Mouse (Mus musculus) thymus, postnatal 14 days (tissue): ENCODE results near the gene Slc4a3.

Experiments used
- DNase-seq: peaks from one replicate; pipeline ENCODE4 v3.0.0; 2021

The Slc4a3 gene

GRCm38 (mm10) chr1:75545965-75546956 lies at the start of gene Slc4a3:
Gene Slc4a3 (plus strand): TSS chr1:75546266.
- no peak for DNase-seq

DNA sequence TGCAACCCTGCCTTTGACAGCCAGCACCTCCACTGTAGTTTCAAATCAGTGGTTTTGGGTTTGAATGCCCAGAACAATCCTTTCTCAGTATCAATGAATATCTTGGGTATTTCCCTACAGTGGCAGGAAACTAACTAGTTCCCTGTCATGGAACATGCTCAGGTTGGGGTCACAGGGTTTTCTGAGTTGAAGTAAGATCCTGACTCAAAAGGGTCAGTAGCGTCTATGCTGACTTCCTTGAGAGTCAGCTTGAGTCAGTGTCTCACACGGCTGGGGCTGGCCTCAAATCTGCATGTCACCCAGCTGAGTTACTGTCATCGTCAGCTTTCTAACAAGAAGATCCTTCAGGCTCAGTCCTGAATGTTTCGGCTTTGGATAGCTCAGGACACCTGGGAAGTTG lies 47.2 kb upstream of the Slc4a3 start:
- DNase-seq, result no peak

- DNase-seq, result no peak
Observed at GRCm38 (mm10) chr1:75499441-75499840, 46.6 kb upstream of the Slc4a3 start.

DNA sequence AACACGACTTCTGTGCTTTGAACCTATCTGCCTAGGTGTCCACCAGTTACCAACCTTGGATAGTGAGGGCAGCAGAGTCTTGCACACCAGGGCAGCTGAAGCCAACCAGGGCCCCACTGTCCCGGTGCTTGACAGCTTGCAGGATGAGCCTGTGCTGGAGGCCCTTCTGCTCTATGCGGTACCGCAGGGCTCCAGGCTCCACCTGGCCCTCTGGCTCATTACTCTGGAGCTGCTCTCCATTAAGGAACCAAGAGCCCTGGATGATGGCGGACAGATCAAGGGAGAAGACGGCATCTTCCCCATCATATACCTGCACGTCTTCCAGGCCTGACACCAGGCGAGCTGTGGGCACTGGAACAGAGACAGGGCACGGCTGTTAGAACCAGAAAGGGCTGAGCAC lies 44.2 kb upstream of the Slc4a3 start:
- no peak for DNase-seq

DNA sequence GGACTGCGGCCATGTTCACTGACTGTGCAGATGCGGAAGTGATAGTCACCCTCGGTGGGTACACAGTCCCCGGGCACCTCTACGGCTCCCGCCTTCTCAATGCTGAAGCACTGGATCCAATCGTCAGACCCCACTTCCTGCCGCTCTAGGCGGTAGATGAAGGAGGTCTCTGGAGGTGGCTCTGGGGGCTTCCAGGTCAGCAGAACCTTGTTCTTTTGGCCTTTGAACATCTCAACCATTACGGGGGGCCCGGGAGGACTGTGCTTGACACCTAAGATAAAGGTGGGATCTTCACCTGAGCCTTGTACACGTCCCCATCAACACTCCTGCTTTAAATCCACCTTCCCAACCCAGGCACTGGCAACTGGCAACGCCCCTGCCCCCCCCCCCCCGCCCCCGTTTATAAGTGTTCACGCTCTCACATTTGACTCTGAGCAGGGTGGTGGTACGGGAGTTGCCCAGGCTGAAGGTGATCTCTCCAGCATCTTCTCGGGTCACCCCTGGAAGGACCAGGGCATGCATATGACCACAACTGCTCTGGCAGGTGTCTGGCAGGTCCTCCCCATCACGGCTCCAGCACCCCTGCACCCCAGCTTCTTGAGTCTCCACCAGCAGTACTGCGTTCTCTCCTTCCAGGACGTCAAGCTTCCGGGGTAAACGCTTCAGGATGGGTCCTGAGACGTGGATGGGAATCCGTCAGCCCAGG lies 43.0 kb upstream of the Slc4a3 start:
- no peak for DNase-seq

- no peak for DNase-seq
Observed at GRCm38 (mm10) chr1:75503651-75503980, 42.5 kb upstream of the Slc4a3 start.

DNA sequence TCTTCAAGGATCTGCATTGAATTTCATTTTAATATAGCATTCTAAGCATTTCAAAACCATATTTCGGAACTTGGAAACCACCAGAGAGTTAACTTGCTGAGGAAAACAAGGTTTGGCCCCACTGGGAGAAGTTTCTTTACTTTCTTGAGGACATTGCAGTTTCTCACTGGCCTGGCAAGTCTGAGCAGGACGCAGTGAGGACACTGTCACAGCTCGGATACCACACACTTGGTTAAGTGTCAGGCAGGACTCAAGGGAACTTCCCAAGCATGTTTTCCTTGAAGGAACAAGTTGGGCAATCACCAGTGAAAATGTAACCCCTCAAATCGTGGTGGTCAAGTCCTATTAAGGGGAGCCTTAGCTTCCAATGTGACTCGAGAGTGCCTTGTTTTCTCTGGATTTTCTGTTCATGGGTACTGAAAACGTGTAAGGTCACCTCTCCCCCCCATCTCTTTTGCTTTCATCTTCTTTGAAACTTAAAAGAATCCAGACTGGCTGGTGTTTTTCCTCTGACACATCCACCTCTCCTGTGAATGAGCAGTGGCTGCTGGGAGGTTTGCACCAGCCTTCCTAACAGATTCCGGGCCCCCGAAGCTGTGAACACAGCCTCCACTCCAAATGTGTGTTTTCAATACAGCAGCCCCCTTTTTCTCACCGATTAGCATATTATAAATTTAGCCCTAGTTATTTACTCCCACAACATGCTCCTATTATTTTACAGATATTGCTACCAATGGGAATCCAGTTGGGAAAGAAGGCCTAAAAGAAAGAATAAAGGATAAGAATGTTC lies 41.6 kb upstream of the Slc4a3 start:
- DNase-seq, result no peak

GRCm38 (mm10) chr1:75505159-75505955 lies 40.7 kb upstream of the Slc4a3 start:
- DNase-seq, result peak; percentile 76

GRCm38 (mm10) chr1:75505956-75506831 lies 39.9 kb upstream of the Slc4a3 start, which contains the start of gene Obsl1:
Gene Obsl1 (minus strand): TSS chr1:75506452.
- DNase-seq, result peak; percentile 55

DNA sequence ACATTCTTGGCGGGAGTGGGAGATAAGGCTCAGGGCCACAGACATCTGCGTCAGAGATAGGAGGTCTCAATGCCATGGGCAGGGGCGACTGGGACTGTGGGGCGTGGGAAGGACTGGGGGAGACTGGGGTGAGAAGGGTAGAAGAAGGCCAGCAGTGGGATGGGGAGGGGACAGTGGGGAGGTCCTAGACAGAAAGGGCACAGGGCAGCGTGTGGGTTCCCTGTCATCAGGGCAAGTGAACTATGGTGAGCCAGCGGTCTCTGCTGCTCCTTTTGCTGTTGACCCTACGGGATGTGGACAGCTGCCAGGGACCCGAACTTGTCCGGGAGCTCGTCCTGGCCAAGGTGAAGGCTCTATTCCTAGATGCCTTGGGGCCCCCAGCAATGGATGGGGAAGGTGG lies 39.1 kb upstream of the Slc4a3 start, which contains the start of gene Inha:
Gene Inha (plus strand): TSS at position 72 of the 400 bp plus-strand sequence.
- DNase-seq, result no peak

- no peak for DNase-seq
Observed at GRCm38 (mm10) chr1:75509586-75509985, 36.5 kb upstream of the Slc4a3 start.

GRCm38 (mm10) chr1:75510154-75510553 lies 35.9 kb upstream of the Slc4a3 start:
- DNase-seq, result no peak

DNA sequence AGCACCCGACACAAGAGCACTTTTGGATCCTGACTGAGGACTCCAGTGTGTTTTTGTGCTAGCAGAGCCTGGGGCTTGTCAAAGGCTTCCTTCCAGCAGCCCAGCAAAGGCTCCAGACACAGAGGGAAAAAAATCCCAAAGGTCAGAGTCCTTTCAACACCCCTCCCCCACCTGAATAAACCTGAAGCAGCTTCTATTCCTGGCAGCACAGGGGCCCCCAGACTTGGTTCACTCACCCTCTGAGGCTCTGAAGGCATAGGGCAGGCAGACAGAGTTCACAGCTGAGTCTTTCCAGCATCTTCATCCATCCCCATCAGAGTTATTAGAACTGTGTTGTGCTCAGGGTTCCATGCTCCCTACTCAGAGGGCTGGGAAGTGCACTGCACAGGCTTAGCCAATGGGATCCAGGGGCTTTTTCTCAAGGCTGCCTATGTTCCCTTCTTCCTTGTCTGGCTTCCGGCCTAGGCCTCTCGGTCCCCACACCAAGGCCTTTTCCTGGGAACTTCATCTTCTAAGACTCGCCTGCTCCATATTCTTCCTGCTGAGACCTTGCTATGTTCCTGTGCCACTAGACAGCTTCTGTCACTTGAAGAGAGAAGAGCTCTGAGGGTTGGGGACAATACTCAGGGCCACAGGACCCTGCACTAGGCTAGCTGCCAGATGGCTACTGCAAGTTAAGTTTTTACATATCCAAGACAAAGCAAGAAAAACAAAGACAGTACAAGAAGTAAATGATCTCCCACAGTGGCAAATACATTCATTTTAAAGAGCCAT lies 34.4 kb upstream of the Slc4a3 start:
- no peak for DNase-seq

GRCm38 (mm10) chr1:75512550-75512949 lies 33.5 kb upstream of the Slc4a3 start:
- DNase-seq, result no peak

DNA sequence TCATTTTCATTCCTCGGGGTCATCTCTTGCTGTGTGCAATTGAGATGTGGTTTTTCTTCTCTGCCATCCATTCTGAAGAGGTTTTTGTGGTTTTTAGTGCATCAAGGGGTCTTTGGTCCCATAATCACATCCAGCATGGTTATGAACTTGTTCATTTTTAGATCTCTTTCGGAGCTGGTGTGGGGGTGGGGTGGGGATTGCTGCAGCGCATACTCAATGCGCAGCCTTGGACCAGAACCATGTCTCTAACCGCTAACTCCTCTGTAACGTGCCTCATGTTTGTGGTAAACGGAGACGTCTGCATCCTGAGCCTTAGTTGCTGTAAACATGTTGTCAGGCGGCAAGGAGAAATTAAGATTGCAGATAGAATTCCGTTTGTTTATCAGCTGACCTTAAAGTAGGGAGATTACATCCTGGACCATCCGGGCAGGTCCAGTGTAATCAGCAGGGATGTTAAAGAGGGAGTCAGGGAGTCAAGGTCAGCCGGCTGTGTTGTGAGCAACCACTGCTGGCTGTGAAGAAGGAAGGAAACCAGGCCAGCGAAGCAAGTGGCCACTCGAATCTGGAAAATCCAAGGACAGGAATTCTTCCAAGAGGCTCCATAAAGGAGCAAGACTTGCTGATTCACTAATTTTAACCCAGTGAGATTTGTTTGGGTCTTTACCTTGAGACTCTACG lies 29.2 kb upstream of the Slc4a3 start:
- no peak for DNase-seq

DNA sequence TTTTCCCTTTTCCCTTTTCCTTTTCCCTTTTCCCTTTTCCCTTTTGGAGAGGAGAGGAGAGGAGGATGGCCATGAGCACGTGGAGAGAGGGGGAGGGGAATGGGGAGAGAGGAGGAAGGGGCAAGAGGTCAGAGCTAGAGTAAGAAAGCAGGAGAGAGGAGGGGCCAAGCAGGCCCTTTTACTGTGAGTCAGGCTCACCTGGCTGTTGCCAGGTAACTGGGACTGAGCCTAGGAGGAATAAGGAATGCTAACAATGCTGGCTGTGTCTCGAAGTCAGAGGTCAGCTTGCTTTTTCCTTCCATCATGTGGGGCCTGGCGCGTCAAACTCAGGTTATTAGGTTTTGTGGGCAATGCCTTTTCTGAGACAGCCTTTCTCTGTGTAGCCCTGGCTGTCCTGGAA lies 28.1 kb upstream of the Slc4a3 start:
- no peak for DNase-seq

- no peak for DNase-seq
Observed at GRCm38 (mm10) chr1:75518427-75518826, 27.6 kb upstream of the Slc4a3 start.

DNA sequence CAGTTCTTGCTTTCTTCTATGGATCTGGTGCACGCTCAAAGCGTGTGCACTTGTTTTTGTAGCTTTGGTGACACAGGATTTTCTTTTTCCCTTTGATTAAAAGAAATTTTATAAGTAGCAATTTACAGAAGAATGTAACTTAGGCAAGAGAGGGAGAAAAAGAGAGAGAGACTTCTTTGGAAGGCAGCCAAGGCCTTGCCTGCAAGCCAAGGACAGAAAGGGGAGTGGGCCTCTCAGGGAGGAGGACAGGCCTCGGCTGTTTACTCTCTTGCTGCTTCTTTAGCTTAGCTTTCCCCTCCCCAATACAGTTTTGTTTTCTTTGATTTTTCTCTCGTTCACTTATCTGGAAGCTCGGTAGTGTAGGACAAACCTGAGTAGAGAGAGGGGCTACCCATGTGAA lies 26.5 kb upstream of the Slc4a3 start:
- no peak for DNase-seq

DNA sequence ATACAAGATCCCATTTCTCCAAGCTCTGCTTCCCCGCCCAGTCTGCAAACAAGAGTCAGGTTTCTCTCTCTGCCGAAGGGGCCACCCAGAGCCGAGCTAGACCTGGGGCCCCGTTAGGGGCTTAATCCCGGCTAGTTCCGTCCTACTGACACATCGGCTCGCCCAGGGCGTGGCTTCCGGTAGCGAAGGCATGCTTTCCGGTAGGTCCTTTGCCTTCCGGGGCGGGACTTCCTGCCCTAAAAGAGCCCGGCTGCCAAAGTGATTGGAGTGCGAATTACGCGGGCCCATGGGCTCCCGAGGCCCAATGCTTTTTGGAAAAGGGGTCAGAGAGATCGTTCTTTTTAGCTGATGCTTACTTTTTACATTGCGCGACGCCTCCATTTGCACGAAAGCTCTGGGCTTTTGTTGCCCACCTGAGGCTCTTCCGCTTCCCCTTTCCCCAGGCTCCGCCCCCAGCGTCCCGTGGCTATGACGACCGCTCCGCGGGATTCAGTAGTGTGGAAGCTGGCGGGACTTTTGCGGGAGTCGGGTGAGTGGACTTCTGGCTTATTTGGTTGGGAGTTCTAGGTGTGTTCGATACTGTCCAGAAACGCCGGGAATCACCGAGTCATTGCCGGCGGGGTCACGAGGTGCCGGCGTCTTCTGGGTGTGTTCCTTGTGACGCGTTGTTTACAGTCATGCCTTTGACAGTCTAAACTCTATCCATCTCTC lies 24.6 kb upstream of the Slc4a3 start, which contains the start of gene Stk11ip:
Gene Stk11ip (plus strand): TSS at position 209 of the 711 bp plus-strand sequence.
- DNase-seq, result peak; percentile 91
